Mouse (Mus musculus): ENCODE measurements around the gene Tns4. TPM values are rescaled to one million over a fixed set of nuclear protein-coding genes. Genes with fewer than 3 reads are reported as not detected.

Gene Tns4
- polyA plus RNA-seq, 1 experiment from 2014 or later: 0.74 TPM

- DNase-seq (ENCODE audit: low spot score): peak; percentile 85
- Histone ChIP-seq H3K4me3 (peak overlapping the region; percentile 89), H3K4me1 (peaks cover 57% of the 10 kb centered on the region), H3K27me3 (ENCODE audit: low read depth, poor library complexity, severe bottlenecking) (no peaks in the 10 kb centered on the region), H3K9me3 (replicated peaks) (no peaks in the 10 kb centered on the region), H3K27ac (peak overlapping the region; percentile 97), H3K36me3 (peaks cover 22% of the 10 kb centered on the region)
- under 1% methylated on average over 15 of the region's 15 CpGs for WGBS
These were observed 49.3 kb downstream of the Tns4 start for GRCm38 (mm10) chr11:99039782-99040181.

- Histone ChIP-seq H3K27me3 (ENCODE audit: low read depth, poor library complexity, severe bottlenecking) (no peaks in the 10 kb centered on the region), H3K36me3 (no peaks in the 10 kb centered on the region), H3K9me3 (replicated peaks) (no peaks in the 10 kb centered on the region), H3K4me3 (no peak overlapping the region), H3K27ac (no peak overlapping the region), H3K4me1 (peaks cover 23% of the 10 kb centered on the region)
- no peak for DNase-seq (ENCODE audit: low spot score)
- 84% methylated on average over 6 of the region's 6 CpGs for WGBS
These were observed 52.9 kb downstream of the Tns4 start for GRCm38 (mm10) chr11:99036254-99036653.

DNA sequence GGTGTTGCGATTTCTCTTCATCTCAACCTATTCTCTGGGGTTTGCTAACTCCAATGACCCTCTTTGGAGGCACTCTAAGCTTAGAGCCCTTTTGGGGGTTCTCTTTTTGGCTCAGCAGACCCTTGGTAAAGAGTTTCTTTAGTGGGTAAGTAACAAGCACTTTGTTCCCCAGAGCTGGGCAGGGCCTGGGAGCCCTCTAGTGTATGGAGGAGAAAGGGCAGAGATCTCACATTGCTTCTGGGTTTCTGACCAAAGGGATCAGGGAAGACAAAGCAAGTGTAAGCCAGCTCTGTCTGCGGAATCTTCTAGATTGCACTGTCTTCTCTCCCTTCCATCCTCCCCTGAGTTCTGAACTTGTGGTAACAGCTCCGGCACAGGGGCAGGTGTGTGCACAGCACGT, 53.8 kb downstream of the Tns4 start:
- Histone ChIP-seq H3K4me3 (no peak overlapping the region), H3K9me3 (replicated peaks) (no peaks in the 10 kb centered on the region), H3K27ac (no peak overlapping the region), H3K36me3 (no peaks in the 10 kb centered on the region), H3K27me3 (ENCODE audit: low read depth, poor library complexity, severe bottlenecking) (no peaks in the 10 kb centered on the region), H3K4me1 (peaks cover 14% of the 10 kb centered on the region)
- no peak for DNase-seq (ENCODE audit: low spot score)
- WGBS: 87% methylated on average over 4 of the region's 4 CpGs

DNA sequence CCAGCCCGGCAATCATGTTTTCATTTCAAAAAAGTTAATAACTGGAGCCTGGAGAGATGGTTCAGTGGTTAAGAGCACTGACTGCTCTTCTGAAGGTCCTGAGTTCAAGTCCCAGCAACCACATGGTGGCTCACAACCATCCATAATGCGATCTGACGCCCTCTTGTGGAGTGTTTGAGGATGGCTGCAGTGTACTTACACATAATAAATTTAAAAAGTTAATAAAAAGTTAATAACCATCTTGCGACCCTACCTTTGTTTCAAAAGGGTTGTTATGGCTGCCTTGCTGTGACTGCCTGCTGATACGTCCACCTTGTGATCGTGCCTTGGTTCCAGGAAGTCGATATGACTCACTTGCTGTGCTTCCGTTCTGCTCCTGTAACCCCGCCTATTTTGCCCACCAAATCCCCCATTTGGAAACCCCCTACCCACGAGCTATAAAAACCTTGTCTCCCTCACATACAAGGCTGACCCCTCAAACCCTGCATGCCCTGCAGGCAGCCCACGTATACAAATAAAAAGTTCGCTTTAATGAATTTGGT, 62.1 kb downstream of the Tns4 start:
- peaks cover 8% of the 10 kb centered on the region for H3K36me3 ChIP-seq
- H3K27ac ChIP-seq: no peak overlapping the region
- no peaks in the 10 kb centered on the region for H3K9me3 ChIP-seq (replicated peaks)
- H3K27me3 ChIP-seq (ENCODE audit: low read depth, poor library complexity, severe bottlenecking): no peaks in the 10 kb centered on the region
- 84% methylated on average over 12 of the region's 12 CpGs for WGBS
- no peak overlapping the region for H3K4me3 ChIP-seq
- DNase-seq (ENCODE audit: low spot score): no peak
- peaks cover 15% of the 10 kb centered on the region for H3K4me1 ChIP-seq

GRCm38 (mm10) chr11:99025878-99026277, 63.2 kb downstream of the Tns4 start:
- DNase-seq (ENCODE audit: low spot score): no peak
- no peak overlapping the region for H3K4me3 ChIP-seq
- H3K27me3 ChIP-seq (ENCODE audit: low read depth, poor library complexity, severe bottlenecking): no peaks in the 10 kb centered on the region
- H3K9me3 ChIP-seq (replicated peaks): no peaks in the 10 kb centered on the region
- peaks cover 15% of the 10 kb centered on the region for H3K4me1 ChIP-seq
- 0 out of 2 replicates have a peak overlapping the region, but pooled peaks have one; percentile 19 for H3K27ac ChIP-seq
- whole genome bisulfite sequencing: 94% methylated on average over 6 of the region's 6 CpGs
- H3K36me3 ChIP-seq: peaks cover 19% of the 10 kb centered on the region

- no peak for DNase-seq (ENCODE audit: low spot score)
- Histone ChIP-seq H3K27me3 (ENCODE audit: low read depth, poor library complexity, severe bottlenecking) (no peaks in the 10 kb centered on the region), H3K27ac (peak overlapping the region; percentile 81), H3K36me3 (peaks cover 31% of the 10 kb centered on the region), H3K9me3 (replicated peaks) (no peaks in the 10 kb centered on the region), H3K4me1 (peaks cover 15% of the 10 kb centered on the region), H3K4me3 (peak overlapping the region; percentile 81)
- 55% methylated on average over 18 of the region's 18 CpGs for WGBS
These were observed 64.5 kb downstream of the Tns4 start for GRCm38 (mm10) chr11:99024468-99025134.

- Histone ChIP-seq H3K27me3 (ENCODE audit: low read depth, poor library complexity, severe bottlenecking) (no peaks in the 10 kb centered on the region), H3K4me3 (peak within 1 kb of the TSS; percentile 81), H3K9me3 (replicated peaks) (no peaks in the 10 kb centered on the region), H3K27ac (peak within 1 kb of the TSS; percentile 95), H3K36me3 (peaks cover 39% of the 10 kb centered on the region), H3K4me1 (peaks cover 15% of the 10 kb centered on the region)
- peak; percentile 93 for DNase-seq (ENCODE audit: low spot score)
- WGBS: under 1% methylated on average over 54 of the region's 54 CpGs
These were observed 65.3 kb downstream of the Tns4 start, which contains the start of gene Top2a for GRCm38 (mm10) chr11:99023500-99024467. TSS of gene Top2a (minus strand) at chr11:99024189.

DNA sequence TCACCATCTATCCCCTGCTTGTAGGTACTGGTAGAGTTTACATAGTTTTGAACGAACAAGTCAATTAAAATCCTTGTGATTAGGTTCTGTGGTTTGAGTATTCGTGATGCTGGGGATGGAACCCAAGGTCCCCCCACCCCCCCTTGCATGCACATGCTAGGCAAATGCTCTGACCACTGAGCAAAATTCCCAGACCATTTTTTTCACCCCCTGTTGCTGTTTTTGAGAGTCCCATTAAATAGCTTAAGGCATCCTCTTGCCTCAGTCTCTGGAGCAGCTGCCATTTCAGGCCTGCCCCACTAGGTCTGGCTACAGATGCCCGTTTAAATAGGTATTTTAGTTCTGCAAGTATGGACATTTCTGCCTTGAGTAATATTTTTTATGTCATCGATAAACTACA, 66.0 kb downstream of the Tns4 start:
- peak overlapping the region; percentile 95 for H3K27ac ChIP-seq
- WGBS: 13% methylated on average over 4 of the region's 4 CpGs
- DNase-seq (ENCODE audit: low spot score): no peak

DNA sequence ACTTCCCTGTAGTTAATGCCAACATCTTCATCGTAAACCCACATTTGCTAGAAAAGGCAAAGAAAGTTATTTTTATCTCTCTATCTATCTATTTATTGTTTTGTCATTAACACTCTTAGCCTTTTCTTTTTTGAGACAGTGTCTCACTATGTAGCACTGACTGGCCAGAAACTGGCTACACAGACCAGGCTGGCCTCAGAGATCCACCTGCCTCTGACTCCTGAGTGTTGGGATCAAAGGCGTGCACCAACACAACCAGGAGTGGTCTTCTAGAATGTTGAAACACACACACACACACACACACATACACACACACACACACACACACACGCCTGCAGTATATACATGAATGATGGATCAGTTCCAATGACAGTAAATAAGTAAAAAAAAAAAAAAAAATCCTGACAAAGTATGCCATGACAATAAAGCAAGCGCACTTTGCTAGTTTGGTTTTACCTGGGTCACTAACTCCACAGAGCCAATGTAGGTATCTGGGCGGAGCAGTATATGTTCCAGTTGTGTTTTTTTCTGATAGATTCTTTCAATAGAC, 66.6 kb downstream of the Tns4 start:
- H3K36me3 ChIP-seq: peaks cover 52% of the 10 kb centered on the region
- H3K4me1 ChIP-seq: peaks cover 15% of the 10 kb centered on the region
- no peak for DNase-seq (ENCODE audit: low spot score)
- H3K4me3 ChIP-seq: peak overlapping the region; percentile 81
- no peaks in the 10 kb centered on the region for H3K27me3 ChIP-seq (ENCODE audit: low read depth, poor library complexity, severe bottlenecking)
- H3K27ac ChIP-seq: no peak overlapping the region
- 87% methylated on average over 5 of the region's 5 CpGs for WGBS
- no peaks in the 10 kb centered on the region for H3K9me3 ChIP-seq (replicated peaks)

More for the DNA sequence above, 66.0 kb downstream of the Tns4 start:
- no peaks in the 10 kb centered on the region for H3K27me3 ChIP-seq (ENCODE audit: low read depth, poor library complexity, severe bottlenecking)
- H3K4me1 ChIP-seq: peaks cover 15% of the 10 kb centered on the region
- no peaks in the 10 kb centered on the region for H3K9me3 ChIP-seq (replicated peaks)
- H3K36me3 ChIP-seq: peaks cover 46% of the 10 kb centered on the region
- peak overlapping the region; percentile 81 for H3K4me3 ChIP-seq

DNA sequence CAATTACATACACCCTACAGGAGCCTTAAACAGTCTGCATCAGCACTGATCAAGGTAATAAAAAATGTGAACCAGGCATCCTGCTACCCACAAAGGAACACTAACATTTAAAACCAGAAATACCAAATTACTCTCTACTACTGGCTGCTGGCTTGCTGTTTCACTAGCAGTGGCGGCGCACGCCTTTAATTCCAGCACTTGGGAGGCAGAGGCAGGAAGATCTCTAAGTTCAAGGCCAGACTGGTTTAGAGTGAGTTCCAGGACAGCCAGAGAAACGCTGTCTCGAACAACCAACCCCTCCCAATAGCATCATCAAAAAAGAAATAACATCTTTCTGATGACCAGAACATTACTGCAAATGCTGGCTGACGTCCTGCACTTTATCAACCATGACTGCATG, 69.3 kb downstream of the Tns4 start:
- H3K36me3 ChIP-seq: peaks cover 78% of the 10 kb centered on the region
- no peak overlapping the region for H3K27ac ChIP-seq
- WGBS: 96% methylated on average over 6 of the region's 6 CpGs

More for the DNA sequence above, 69.3 kb downstream of the Tns4 start:
- no peak overlapping the region for H3K4me3 ChIP-seq
- H3K27me3 ChIP-seq (ENCODE audit: low read depth, poor library complexity, severe bottlenecking): no peaks in the 10 kb centered on the region
- DNase-seq (ENCODE audit: low spot score): no peak
- H3K9me3 ChIP-seq (replicated peaks): no peaks in the 10 kb centered on the region
- H3K4me1 ChIP-seq: peaks cover 14% of the 10 kb centered on the region

All from limb, embryonic 10.5 days (tissue).